Mouse (Mus musculus) erythroblast, adult 5-6 weeks (primary cell): ENCODE data around the gene Ctcf. TPM values are rescaled to one million over a fixed set of nuclear protein-coding genes. Genes with fewer than 3 reads are reported as not detected.

Experiments used
- ATAC-seq: replicated peaks from 2 replicates; pipeline ENCODE4 v1.8.0; 2016; ENCODE audit warnings: moderate number of reproducible peaks, mild to moderate bottlenecking, moderate TSS enrichment, inconsistent platforms; ENCODE audit not compliant: poor library complexity, low FRiP score, severe bottlenecking
- total RNA-seq, 2 experiments: library from RNA; stranded (forward) in 1 of 2; stranded (reverse) in 1 of 2; fragments of 150-400 nt in 1 of 2; fragments of 200-764, 138-1000 nt in 1 of 2; gene quantifications; 2 replicates each; pipeline versions ENCODE4 v1.2.3 to v1.2.4; 2015 to 2017; ENCODE audit warnings: low replicate concordance in 2 of 2

The Ctcf gene
- total RNA-seq, 2 experiments from 2014 or later, result 68.8 to 81.5 TPM

GRCm38 (mm10) chr8:105697196-105697780 is 60.9 kb downstream of the Ctcf start:
- no peak for ATAC-seq

DNA sequence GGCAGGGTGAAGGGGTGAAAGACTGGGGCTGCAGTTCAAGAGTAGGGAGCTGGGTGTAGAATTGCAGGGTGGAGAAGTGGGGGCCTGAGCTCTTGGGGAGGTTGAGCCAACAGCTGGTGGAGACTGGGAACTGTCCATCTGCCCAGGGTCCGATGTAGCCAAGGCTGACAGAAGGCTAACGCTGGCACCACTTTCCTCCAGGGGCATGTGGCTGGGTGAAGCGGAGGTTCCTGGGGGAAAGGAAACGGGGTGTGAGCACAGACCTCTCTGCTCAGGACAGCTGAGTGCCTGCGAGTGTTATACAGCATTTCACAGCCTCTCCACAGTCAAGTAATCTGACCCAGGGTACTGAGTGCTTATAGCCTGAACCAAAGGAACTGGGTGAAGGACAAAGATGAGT is 62.4 kb downstream of the Ctcf start:
- ATAC-seq, result no peak

DNA sequence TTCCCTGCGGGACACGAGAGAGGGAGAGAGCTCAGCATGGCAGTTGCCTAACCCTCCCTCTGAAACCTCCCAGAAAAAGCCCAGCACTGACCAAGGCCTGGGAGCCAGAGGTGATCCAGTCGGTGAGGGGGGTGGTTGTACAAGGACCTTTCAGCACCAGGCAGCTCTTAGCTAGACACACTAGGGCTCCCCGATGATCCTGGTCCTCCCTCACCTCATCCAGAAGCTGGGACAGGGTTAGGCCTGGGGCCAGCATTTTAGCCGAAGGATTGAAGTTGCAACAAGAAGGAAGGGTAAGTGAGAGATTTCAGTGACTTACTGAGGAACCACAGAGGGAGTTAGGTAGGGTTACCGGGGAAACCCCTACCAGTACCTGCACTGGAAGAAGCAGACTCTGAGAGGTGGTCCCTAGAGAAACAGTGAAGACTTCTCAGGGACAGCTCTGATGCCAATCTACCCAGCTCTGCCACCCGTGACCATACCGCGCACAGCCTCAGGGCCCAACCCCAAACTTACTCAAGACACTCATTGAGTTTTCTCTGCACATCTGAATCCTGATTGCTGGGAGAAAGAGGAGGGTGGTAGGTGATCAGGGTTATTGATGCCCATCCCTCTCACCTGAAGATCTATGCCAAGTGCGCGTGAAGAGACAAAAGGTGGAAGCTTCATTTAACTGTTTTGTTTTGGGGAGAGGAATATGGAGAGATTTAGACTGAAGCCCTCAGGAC is 63.3 kb downstream of the Ctcf start:
- no peak for ATAC-seq

- peak; percentile 57 for ATAC-seq
Observed at GRCm38 (mm10) chr8:105700566-105700965, 64.2 kb downstream of the Ctcf start.

- ATAC-seq, result peak; percentile 87
Observed at GRCm38 (mm10) chr8:105700966-105701824, 64.8 kb downstream of the Ctcf start, which contains the start of the genes Acd and Pard6a. Gene Acd (minus strand): TSS chr8:105701102. Gene Pard6a (plus strand): TSS chr8:105701148.

DNA sequence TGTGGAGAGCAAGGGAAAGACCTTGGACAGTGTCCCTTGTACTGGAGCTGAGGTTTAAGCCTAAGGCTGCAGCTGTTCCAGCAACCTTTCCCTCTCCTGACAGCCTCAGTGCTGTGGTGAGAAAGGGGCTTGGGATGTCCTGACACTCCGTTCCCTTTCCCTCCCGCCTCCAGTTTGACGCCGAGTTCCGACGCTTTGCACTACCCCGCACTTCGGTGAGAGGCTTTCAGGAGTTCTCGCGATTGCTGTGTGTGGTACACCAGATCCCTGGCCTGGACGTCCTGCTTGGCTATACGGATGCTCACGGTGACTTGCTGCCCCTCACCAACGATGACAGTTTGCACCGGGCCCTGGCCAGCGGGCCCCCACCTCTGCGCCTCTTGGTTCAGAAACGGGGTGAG is 65.6 kb downstream of the Ctcf start:
- no peak for ATAC-seq

- no peak for ATAC-seq
Observed at GRCm38 (mm10) chr8:105702731-105703415, 66.5 kb downstream of the Ctcf start.

DNA sequence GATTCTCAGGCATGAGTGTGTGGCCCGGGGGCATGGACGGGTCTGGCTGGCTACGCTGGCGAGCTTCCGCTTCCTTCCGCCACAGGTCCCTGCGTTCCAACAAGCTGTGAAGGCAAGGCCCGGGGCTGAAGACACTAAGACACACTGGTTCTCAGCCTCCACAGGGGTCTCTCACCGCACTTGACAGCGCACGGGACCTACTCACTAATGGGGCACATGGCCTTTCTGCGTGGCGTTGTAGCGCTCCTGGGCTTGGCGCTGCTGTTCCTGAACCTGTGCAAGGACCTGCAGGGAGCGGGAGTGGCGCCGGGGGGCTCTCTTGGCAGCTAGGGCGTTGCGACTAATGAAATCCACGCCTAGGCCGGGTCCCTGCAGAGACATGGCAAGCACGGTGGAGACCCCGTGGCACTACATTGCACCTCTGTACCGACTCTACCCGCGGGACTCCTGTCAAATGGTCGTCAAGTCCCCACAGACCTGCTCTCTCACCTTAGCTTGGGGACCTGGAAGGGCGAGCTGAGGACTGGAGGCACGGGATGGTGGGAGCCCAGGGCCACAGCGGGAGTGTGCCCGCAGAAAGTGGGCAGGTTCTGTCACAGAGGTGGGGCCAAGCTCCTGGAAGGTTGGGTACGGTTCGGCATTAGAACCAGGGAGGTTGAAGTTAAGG is 67.9 kb downstream of the Ctcf start:
- ATAC-seq, result no peak

DNA sequence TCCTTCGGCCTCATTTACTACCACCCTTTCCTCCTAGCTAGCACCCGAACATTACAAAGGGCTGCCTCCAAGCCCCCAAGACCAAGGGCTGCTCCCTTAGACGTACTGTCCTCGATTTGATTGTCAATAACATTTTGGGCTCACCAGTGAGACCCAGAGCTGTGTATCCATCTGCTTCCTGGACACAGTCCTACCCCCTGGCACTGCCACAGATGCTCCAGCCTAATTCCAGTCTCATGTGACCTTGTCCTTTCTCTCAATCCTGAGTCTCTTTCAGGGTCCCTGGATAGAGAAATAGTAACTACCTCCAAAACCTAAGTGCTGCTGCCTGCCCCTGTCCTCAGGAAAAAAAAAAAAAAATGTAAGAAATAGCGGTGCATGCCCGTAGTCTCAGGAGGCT is 68.6 kb downstream of the Ctcf start:
- no peak for ATAC-seq

DNA sequence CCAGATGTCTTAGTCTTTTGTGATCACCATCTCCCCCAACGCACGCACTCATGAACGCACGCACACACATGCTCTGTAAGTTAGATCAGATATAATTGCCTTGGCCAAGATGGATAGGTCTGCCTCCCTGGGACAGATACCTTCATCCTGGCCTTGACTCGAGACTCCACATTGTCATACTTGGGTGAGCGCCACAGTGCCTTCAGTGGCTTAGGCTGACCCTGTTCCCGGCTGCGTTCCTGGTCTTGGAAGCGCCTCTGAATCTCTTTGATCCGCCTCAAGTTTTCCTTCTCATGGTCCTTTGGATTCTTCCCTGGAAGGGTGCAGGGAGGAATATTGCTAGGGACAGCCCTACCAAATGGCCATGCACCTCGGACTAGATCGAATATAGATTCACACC is 70.1 kb downstream of the Ctcf start:
- no peak for ATAC-seq

DNA sequence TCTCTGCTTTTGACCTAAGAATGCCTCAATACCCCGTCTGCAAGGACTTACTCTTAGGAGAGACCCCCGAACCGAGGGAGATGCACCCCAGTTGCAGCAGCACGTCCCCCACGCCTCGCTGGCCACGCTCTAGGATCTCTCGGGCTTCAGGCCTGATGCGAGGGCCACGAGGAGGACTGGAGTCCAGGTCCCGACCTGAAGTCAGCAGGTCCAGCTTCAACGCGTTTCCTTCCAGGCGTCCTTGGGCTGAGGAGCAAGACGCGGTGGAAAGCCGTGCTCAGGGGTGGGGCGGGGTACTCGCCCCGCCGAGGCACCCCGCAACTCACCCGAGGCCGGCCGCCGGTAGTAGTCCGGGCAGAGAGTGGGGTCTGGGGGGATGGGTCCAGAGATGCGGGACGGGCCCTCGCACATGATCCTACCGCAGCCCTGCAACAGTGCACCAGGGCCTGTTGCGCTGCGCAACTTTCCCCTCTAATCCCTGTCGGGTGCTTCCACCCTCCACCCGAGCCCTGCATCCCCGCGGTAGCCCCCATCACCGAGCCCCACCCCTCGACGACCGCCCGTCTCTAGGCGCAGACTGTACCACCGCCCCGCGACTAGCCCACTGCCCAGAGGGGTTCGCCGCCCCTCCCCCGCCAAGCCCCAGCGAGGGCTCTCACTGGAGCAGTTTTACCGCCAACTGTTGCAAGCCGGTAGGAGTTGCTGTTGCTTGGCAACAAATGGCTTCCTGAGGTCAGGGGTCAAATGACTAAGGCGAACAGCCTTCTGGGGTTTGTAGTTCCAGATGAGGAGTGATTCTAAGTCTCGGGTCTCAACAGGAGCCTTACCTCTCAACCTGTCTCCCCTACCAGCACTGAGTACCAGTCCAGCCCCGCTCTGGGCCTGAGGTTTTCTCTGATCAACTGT is 71.4 kb downstream of the Ctcf start, which contains the start of the genes 4933405L10Rik and Enkd1:
Gene 4933405L10Rik, plus strand, starts transcription at position 158 of the 906 bp plus-strand sequence.
Gene Enkd1, minus strand, starts transcription at position 713 of the 906 bp plus-strand sequence.
- ATAC-seq, result peak; percentile 75

- ATAC-seq, result no peak
Observed at GRCm38 (mm10) chr8:105708675-105709074, 72.3 kb downstream of the Ctcf start.

DNA sequence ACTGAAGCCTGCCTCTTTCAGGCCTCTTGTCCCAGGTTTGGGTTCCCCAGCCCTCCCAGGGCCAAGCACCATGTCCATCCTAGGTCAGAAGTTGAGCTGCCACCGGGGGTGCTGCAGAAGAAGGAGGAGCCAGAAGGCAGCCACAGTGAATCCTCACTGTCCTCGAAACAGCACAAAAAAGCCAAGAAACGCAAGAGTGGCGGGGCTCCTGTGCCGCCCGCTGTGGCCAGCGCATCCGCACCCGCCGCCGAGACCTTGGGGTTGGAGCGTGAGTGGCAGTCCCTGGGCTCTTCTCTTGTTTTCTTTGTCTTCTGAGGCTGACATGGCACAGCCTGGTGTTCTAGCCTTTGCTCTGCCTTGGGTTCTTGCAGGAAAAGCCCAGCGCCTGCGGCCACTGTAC is 72.9 kb downstream of the Ctcf start:
- ATAC-seq, result no peak

DNA sequence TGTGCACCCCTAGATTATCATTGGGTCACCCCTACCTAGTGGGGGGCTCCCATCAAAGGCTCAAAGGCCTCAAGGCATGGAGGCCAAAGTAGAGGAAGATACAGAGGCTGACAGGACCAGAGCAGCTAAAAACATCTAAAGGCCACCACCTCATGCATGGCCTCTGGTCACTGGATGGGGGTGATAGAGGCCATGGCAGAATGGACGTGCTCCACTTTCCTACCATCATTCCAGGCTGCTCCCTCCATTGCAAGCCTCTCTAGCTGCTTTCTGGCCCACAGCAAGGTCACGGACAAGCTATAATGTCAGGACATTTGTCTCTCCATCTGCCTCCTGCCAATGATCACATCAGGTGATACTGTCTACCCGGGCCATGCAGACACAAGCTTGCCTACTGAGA is 75.9 kb downstream of the Ctcf start:
- no peak for ATAC-seq

DNA sequence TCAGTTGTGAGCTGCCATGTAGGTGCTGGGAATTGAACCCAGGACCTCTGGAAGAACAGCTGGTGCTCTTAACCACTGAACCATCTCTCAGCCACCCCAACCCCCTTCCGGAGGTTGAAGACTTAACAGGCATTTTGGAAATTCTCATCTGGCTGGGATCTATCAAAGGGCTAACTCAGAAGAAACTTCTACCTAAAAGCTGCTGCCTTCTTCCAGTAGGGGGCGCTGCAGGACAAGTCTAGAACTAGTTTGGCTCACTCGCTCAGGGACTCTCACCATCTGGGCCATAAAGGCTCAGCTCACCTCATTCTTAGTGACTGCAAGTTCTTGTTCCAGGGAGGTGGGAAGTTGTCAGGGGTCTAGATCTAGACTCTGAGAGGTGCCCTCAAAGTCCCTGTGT is 77.8 kb downstream of the Ctcf start:
- ATAC-seq, result peak; percentile 85

DNA sequence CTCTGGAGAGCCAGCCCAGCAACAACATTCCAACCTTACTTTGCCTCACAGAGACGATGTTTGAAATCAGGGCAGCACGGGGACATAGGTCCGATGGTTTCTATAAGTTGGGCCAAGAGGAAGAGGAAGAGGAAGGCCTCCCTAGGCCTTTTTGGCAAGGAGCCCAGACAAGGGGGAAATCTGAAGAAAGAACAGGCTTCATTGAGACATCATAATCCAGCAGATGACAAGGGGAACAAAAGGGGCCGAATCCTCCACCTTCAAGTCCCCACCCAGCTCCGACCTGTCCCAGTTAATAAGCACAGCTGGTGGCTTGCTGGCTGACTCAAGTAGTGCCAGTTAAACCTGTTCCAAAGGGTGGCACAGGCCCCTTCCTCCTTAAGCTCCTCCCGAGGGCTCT is 78.7 kb downstream of the Ctcf start:
- ATAC-seq, result no peak

- ATAC-seq, result no peak
Observed at GRCm38 (mm10) chr8:105716302-105716945, 80.1 kb downstream of the Ctcf start.

- ATAC-seq, result no peak
Observed at GRCm38 (mm10) chr8:105719637-105720036, 83.3 kb downstream of the Ctcf start.
